ENCODE assay signal across 8 mouse cellular contexts in genomic region chr11:53456474-53457371, GRCm38 (mm10). TPM values are rescaled to one million over a fixed set of nuclear protein-coding genes. Genes with fewer than 3 reads are reported as not detected.
DNase-seq lines count a peak whose midpoint lies in the region; ATAC-seq and TF ChIP-seq lines count a peak whose summit lies in the region.

Gene Gm10447, minus strand, starts transcription at chr11:53457110.
Gene Shroom1, plus strand, starts transcription at chr11:53457205.

- H3K27ac ChIP-seq in ES-Bruce4 (ENCODE audit: insufficient read depth, low read length) = no peak within 1 kb of the TSS
- no peak within 1 kb of the TSS for H3K27ac ChIP-seq in forebrain, embryonic 16.5 days (ENCODE audit: low read length)
- peak within 1 kb of the TSS; percentile 79 for H3K27ac ChIP-seq in hindbrain, embryonic 10.5 days
- H3K27ac ChIP-seq in limb, embryonic 13.5 days = peak within 1 kb of the TSS; percentile 34; the same call in 1 of the 2 replicates
- no peak within 1 kb of the TSS for H3K27ac ChIP-seq in midbrain, embryonic 12.5 days (replicated peaks)

- H3K4me1 ChIP-seq in ES-Bruce4 (ENCODE audit: control insufficient read depth, insufficient read depth, low read length) = no peaks in the 10 kb centered on the region
- H3K4me1 ChIP-seq in forebrain, embryonic 16.5 days (replicated peaks; ENCODE audit: control insufficient read depth, insufficient read depth, low read length) = peaks cover 8% of the 10 kb centered on the region
- peaks cover 14% of the 10 kb centered on the region for H3K4me1 ChIP-seq in hindbrain, embryonic 10.5 days (replicated peaks)
- peaks cover 8% of the 10 kb centered on the region; the same call in 1 of the 2 replicates for H3K4me1 ChIP-seq in limb, embryonic 13.5 days
- H3K4me1 ChIP-seq in midbrain, embryonic 12.5 days = peaks cover 8% of the 10 kb centered on the region; the same call in 1 of the 2 replicates

- peak within 1 kb of the TSS; percentile 78 for H3K4me2 ChIP-seq in forebrain, embryonic 16.5 days (ENCODE audit: low read length)
- peak within 1 kb of the TSS; percentile 72 for H3K4me2 ChIP-seq in limb, embryonic 13.5 days (replicated peaks)
- H3K4me2 ChIP-seq in midbrain, embryonic 12.5 days (replicated peaks) = peak within 1 kb of the TSS; percentile 81

- peak; percentile 11 for TF ChIP-seq CTCF in ES-Bruce4 (IDR thresholded peaks at IDR 0.05; ENCODE audit: low read depth, low read length)

- peak; percentile 62 for ATAC-seq in forebrain, embryonic 16.5 days
- ATAC-seq in limb, embryonic 13.5 days (ENCODE audit: low FRiP score, low read depth) = peak; percentile 83
- ATAC-seq in midbrain, embryonic 12.5 days (ENCODE audit: low FRiP score, low read depth) = peak; percentile 41; the same call in 1 of the 2 replicates

- no peaks in the 10 kb centered on the region for H3K36me3 ChIP-seq in ES-Bruce4 (ENCODE audit: control insufficient read depth, insufficient read depth, low read length, poor library complexity, severe bottlenecking)
- no peaks in the 10 kb centered on the region for H3K36me3 ChIP-seq in forebrain, embryonic 16.5 days (ENCODE audit: control insufficient read depth, insufficient read depth)
- no peaks in the 10 kb centered on the region for H3K36me3 ChIP-seq in hindbrain, embryonic 10.5 days
- no peaks in the 10 kb centered on the region for H3K36me3 ChIP-seq in limb, embryonic 13.5 days
- H3K36me3 ChIP-seq in midbrain, embryonic 12.5 days = no peaks in the 10 kb centered on the region

- DNase-seq in adrenal gland, postnatal 14 days = peak; percentile 77
- DNase-seq in hindbrain, embryonic 10.5 days (ENCODE audit: low spot score) = peak; percentile 64
- no peak for DNase-seq in layer of hippocampus, adult 8-10 months (ENCODE audit: low spot score in 2 of 2)
- no peak for DNase-seq in left cerebral cortex, adult 8-10 months (ENCODE audit: low spot score in 2 of 2)

- peak within 1 kb of the TSS; percentile 66 for H3K4me3 ChIP-seq in ES-Bruce4 (ENCODE audit: low read depth, low read length)
- peak within 1 kb of the TSS; percentile 49 for H3K4me3 ChIP-seq in forebrain, embryonic 16.5 days (replicated peaks; ENCODE audit: low read length)
- H3K4me3 ChIP-seq in hindbrain, embryonic 10.5 days = peak within 1 kb of the TSS; percentile 62
- H3K4me3 ChIP-seq in limb, embryonic 13.5 days = peak within 1 kb of the TSS; percentile 61
- peak within 1 kb of the TSS; percentile 49 for H3K4me3 ChIP-seq in midbrain, embryonic 12.5 days

- TF ChIP-seq POLR2A in ES-Bruce4 (IDR thresholded peaks at IDR 0.05; ENCODE audit: insufficient read depth, low read length) = no peak

- H3K27me3 ChIP-seq in ES-Bruce4 (ENCODE audit: control insufficient read depth, insufficient read depth, low read length, poor library complexity, severe bottlenecking) = no peaks in the 10 kb centered on the region
- peaks cover 20% of the 10 kb centered on the region for H3K27me3 ChIP-seq in forebrain, embryonic 16.5 days (replicated peaks; ENCODE audit: control insufficient read depth, insufficient read depth, low read length)
- peaks cover 72% of the 10 kb centered on the region for H3K27me3 ChIP-seq in hindbrain, embryonic 10.5 days (ENCODE audit: insufficient read depth, poor library complexity, severe bottlenecking)
- H3K27me3 ChIP-seq in limb, embryonic 13.5 days = peaks cover 27% of the 10 kb centered on the region
- H3K27me3 ChIP-seq in midbrain, embryonic 12.5 days = peaks cover 72% of the 10 kb centered on the region

- H3K9me3 ChIP-seq in ES-Bruce4 (replicated peaks; ENCODE audit: control insufficient read depth, insufficient read depth, low read length, poor library complexity, severe bottlenecking) = no peaks in the 10 kb centered on the region
- no peaks in the 10 kb centered on the region for H3K9me3 ChIP-seq in forebrain, embryonic 16.5 days (ENCODE audit: control insufficient read depth, low read length)
- H3K9me3 ChIP-seq in hindbrain, embryonic 10.5 days = no peaks in the 10 kb centered on the region
- H3K9me3 ChIP-seq in limb, embryonic 13.5 days = no peaks in the 10 kb centered on the region
- no peaks in the 10 kb centered on the region for H3K9me3 ChIP-seq in midbrain, embryonic 12.5 days

- no peak for TF ChIP-seq EP300 in ES-Bruce4 (IDR thresholded peaks at IDR 0.05; ENCODE audit: insufficient read depth, low read depth, low read length)

- WGBS in forebrain, embryonic 16.5 days = 6% methylated on average over 42 of the region's 42 CpGs
- 4% methylated on average over 42 of the region's 42 CpGs for WGBS in hindbrain, embryonic 10.5 days
- 4% methylated on average over 41 of the region's 42 CpGs for WGBS in limb, embryonic 13.5 days
- WGBS in midbrain, embryonic 12.5 days = 5% methylated on average over 42 of the region's 42 CpGs

- H3K9ac ChIP-seq in ES-Bruce4 (ENCODE audit: low read depth, poor library complexity, severe bottlenecking) = peak within 1 kb of the TSS; percentile 41
- H3K9ac ChIP-seq in forebrain, embryonic 16.5 days (replicated peaks; ENCODE audit: low read depth, low read length) = peak within 1 kb of the TSS; percentile 49
- peak within 1 kb of the TSS; percentile 71 for H3K9ac ChIP-seq in limb, embryonic 13.5 days
- peak within 1 kb of the TSS; percentile 49 for H3K9ac ChIP-seq in midbrain, embryonic 12.5 days (replicated peaks)

RNA-seq across cellular contexts. Expression of gene Gm10447, which starts in this region (rescaled TPM):
- not detected in 2 replicates for polyA plus RNA-seq in ES-Bruce4 (2011; ENCODE audit: insufficient read depth, insufficient read length, low read depth, missing spikeins)
- total RNA-seq in adrenal gland, postnatal 14 days (2021) = not detected in 2 replicates
- not detected in 2 replicates for polyA plus RNA-seq in forebrain, embryonic 16.5 days (2015; fragmentation: Nextera tagmentation; extraction: Ambion mirVana)
- polyA plus RNA-seq in hindbrain, embryonic 10.5 days (2016; fragmentation: Nextera tagmentation; extraction: Ambion mirVana) = not detected in 2 replicates
- 0.18 and 0.29 TPM in 2 replicates for polyA plus RNA-seq in limb, embryonic 13.5 days (2015; fragmentation: Nextera tagmentation; extraction: Ambion mirVana)
- not detected in 2 replicates for polyA plus RNA-seq in midbrain, embryonic 12.5 days (2016; fragmentation: Nextera tagmentation; extraction: Ambion mirVana)
- under 1 TPM; 0.12 to 0.33 (median 0.17) TPM for total RNA-seq in layer of hippocampus, adult 8-10 months (2022)
- under 1 TPM in 3 of 4 experiments, not detected in 1; 0.21 to 0.50 (median 0.49) TPM for total RNA-seq in left cerebral cortex, adult 8-10 months (2022)

RNA-seq across cellular contexts. Expression of gene Shroom1, which starts in this region (rescaled TPM):
- 0.39 and 0.52 TPM in 2 replicates for polyA plus RNA-seq in ES-Bruce4 (2011; ENCODE audit: insufficient read depth, insufficient read length, low read depth, missing spikeins)
- total RNA-seq in adrenal gland, postnatal 14 days (2021) = 3.9 and 5.7 TPM in 2 replicates
- 2.2 and 2.7 TPM in 2 replicates for polyA plus RNA-seq in forebrain, embryonic 16.5 days (2015; fragmentation: Nextera tagmentation; extraction: Ambion mirVana)
- 1.8 and 2.0 TPM in 2 replicates for polyA plus RNA-seq in hindbrain, embryonic 10.5 days (2016; fragmentation: Nextera tagmentation; extraction: Ambion mirVana)
- polyA plus RNA-seq in limb, embryonic 13.5 days (2015; fragmentation: Nextera tagmentation; extraction: Ambion mirVana) = 7.9 TPM in 2 replicates
- polyA plus RNA-seq in midbrain, embryonic 12.5 days (2016; fragmentation: Nextera tagmentation; extraction: Ambion mirVana) = 1.8 and 2.4 TPM in 2 replicates
- 1 to 10 TPM; 4.7 to 5.9 (median 5.1) TPM for total RNA-seq in layer of hippocampus, adult 8-10 months (2022)
- 1 to 10 TPM; 6.7 to 7.6 (median 7.0) TPM for total RNA-seq in left cerebral cortex, adult 8-10 months (2022)

Comparison
In these comparisons a context has a peak if more than half of its experiments do, and no peak if none do; other contexts are left out.
1. H3K27ac ChIP-seq: peak in hindbrain, embryonic 10.5 days (single experiment) and limb, embryonic 13.5 days (single experiment); none in ES-Bruce4 (single experiment), forebrain, embryonic 16.5 days (single experiment) and midbrain, embryonic 12.5 days (single experiment).
2. DNase-seq: peak in adrenal gland, postnatal 14 days (single experiment) and hindbrain, embryonic 10.5 days (single experiment); none in layer of hippocampus, adult 8-10 months (0 of 2) and left cerebral cortex, adult 8-10 months (0 of 2).
3. Peak in every context shown above with its lines, with median percentiles within 50 percentile points of each other: H3K4me3 ChIP-seq, H3K9ac ChIP-seq, ATAC-seq and H3K4me2 ChIP-seq.